Mouse (Mus musculus) liver, adult 2 months (tissue): ENCODE results near the gene Mlf2.

Experiments
- CTCF ChIP-seq: fragments of 200-500 bp; IDR thresholded peaks from 2 replicates; pipeline ENCODE4 v1.5.1; 2011; ENCODE audit warnings: low read depth, low read length, control low read depth
- POLR2A ChIP-seq: fragments of 200-500 bp; IDR thresholded peaks from 2 replicates; pipeline ENCODE4 v1.6.1; 2011; ENCODE audit warnings: low read length, control low read depth; ENCODE audit not compliant: insufficient read depth; ENCODE audit errors: extremely low read depth

GRCm38 (mm10) chr6:124934670-124935069 is 3.5 kb downstream of the Mlf2 start:
- no peak for TF ChIP-seq POLR2A
- TF ChIP-seq CTCF: no peak
